Mouse (Mus musculus) neural tube, embryonic 11.5 days (tissue): ENCODE measurements at regions not wholly inside any gene's neighbourhood (a gene's known extent, or its start where the extent isn't known, plus 50 kb on each side); places are given as distances from the start of the nearest gene placed in this dataset.

Source experiments
- ATAC-seq: fragments of 200-750 bp; cut with Nextera tagmentation; 2 replicates; pipeline ENCODE4 v1.8.0; 2017; ENCODE audit warnings: moderate number of reproducible peaks, mild to moderate bottlenecking, moderate TSS enrichment, moderate library complexity; ENCODE audit not compliant: insufficient read depth, low FRiP score, low TSS enrichment
- DNase-seq: peaks from one replicate; pipeline ENCODE4 v3.0.0-alpha.2; 2015; ENCODE audit warnings: low spot score
- H3K27ac ChIP-seq: fragments of 300-500 bp; sonication (generic); 2 replicates; pipeline ENCODE4 v1.5.1; 2014; ENCODE audit warnings: low read depth, mild to moderate bottlenecking, low read length
- H3K27me3 ChIP-seq: fragments of 300-500 bp; sonication (generic); 2 replicates; pipeline ENCODE4 v1.6.1; 2014; ENCODE audit warnings: mild to moderate bottlenecking, low read length, mixed read lengths; ENCODE audit not compliant: control insufficient read depth, insufficient read depth
- H3K36me3 ChIP-seq: fragments of 300-500 bp; sonication (generic); 2 replicates; pipeline ENCODE4 v1.6.1; 2014; ENCODE audit warnings: mild to moderate bottlenecking, low read length, moderate library complexity, mixed read lengths; ENCODE audit not compliant: control insufficient read depth, insufficient read depth
- H3K4me1 ChIP-seq: fragments of 300-500 bp; sonication (generic); 2 replicates; pipeline ENCODE4 v1.6.1; 2014; ENCODE audit warnings: low read length, mixed read lengths; ENCODE audit not compliant: control insufficient read depth, insufficient read depth
- H3K4me2 ChIP-seq: fragments of 300-500 bp; sonication (generic); 2 replicates; pipeline ENCODE4 v1.6.1; 2014; ENCODE audit warnings: low read depth, mild to moderate bottlenecking, moderate library complexity
- H3K4me3 ChIP-seq: fragments of 300-500 bp; sonication (generic); 2 replicates; pipeline ENCODE4 v1.5.1; 2014; ENCODE audit warnings: low read depth, low read length
- H3K9ac ChIP-seq: fragments of 300-500 bp; sonication (generic); 2 replicates; pipeline ENCODE4 v1.6.1; 2014; ENCODE audit warnings: mild to moderate bottlenecking, low read length
- H3K9me3 ChIP-seq: fragments of 300-500 bp; sonication (generic); 2 replicates; pipeline ENCODE4 v1.6.1; 2016; ENCODE audit warnings: low read length; ENCODE audit not compliant: control insufficient read depth
- WGBS: fragments of 180-500 bp; shearing (Covaris S2); extraction: QIAGEN DNeasy Blood & Tissue Kit; methylation state at CpG from one replicate; pipeline ENCODE4 v1.1.7; 2014; 5-methylcytosine and 5-hydroxymethylcytosine counted together

GRCm38 (mm10) chr16:39229501-39229900 lies 337.0 kb downstream of the Igsf11 start:
- Histone ChIP-seq H3K9me3 (no peaks in the 10 kb centered on the region), H3K27me3 (no peaks in the 10 kb centered on the region), H3K9ac (no peak overlapping the region), H3K27ac (no peak overlapping the region), H3K4me3 (no peak overlapping the region), H3K4me1 (no peaks in the 10 kb centered on the region), H3K36me3 (no peaks in the 10 kb centered on the region), H3K4me2 (no peak overlapping the region)
- DNase-seq: no peak
- no peak for ATAC-seq
- 71% methylated on average over 7 of the region's 7 CpGs for WGBS

GRCm38 (mm10) chr16:39230439-39230838 lies 338.0 kb downstream of the Igsf11 start:
- Histone ChIP-seq H3K9me3 (no peaks in the 10 kb centered on the region), H3K36me3 (no peaks in the 10 kb centered on the region), H3K27me3 (no peaks in the 10 kb centered on the region), H3K4me2 (no peak overlapping the region), H3K4me1 (no peaks in the 10 kb centered on the region), H3K27ac (no peak overlapping the region), H3K4me3 (no peak overlapping the region), H3K9ac (no peak overlapping the region)
- no peak for ATAC-seq
- 18% methylated on average over 3 of the region's 3 CpGs for WGBS
- no peak for DNase-seq

DNA sequence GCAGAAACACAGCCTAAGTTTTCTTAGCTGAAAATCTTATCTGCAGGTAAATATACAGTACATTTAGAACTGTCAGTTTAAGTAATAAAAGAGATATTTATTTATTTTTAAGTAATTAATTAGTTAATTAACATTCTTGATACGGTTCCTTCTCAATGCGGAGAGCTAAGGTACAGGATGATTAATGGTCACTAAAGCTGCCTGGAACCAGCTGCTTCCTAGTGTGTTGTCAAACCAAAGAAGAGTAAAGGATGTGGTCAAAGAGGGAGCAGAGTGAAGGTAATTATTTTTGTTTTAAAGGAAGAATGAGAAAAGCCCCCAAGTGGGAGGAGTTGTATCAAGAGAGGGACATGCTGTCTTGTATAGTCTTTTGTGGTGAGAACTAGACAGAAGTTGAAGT lies 341.8 kb downstream of the Igsf11 start:
- Histone ChIP-seq H3K36me3 (no peaks in the 10 kb centered on the region), H3K9ac (no peak overlapping the region), H3K9me3 (no peaks in the 10 kb centered on the region), H3K4me2 (no peak overlapping the region), H3K27ac (no peak overlapping the region), H3K4me1 (no peaks in the 10 kb centered on the region), H3K4me3 (no peak overlapping the region), H3K27me3 (no peaks in the 10 kb centered on the region)
- ATAC-seq: no peak
- 42% methylated on average over 2 of the region's 2 CpGs for WGBS
- DNase-seq: no peak

DNA sequence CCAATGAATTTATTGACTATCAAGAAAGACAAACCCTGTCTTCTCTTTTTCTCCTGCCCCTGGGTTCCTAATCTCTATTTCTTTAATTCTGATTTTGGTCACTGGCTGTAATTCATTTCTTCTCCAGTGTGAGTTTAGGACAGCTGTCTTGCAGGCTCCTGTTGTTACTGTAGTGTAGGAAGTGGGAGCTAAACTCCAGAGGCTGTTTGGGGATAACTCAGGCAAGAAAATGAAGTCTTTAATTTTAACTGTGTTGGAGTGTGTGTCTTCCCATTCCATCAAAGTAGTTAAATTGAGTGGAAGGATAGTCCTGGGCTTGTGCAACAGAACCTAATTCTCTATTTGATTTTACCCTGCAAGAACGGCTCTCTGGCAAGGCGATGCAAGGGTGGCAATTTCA lies 381.0 kb downstream of the Igsf11 start:
- DNase-seq (no peak), ATAC-seq (no peak)
- Histone ChIP-seq H3K4me3 (no peak overlapping the region), H3K27ac (no peak overlapping the region), H3K9me3 (no peaks in the 10 kb centered on the region), H3K36me3 (no peaks in the 10 kb centered on the region), H3K9ac (no peak overlapping the region), H3K27me3 (no peaks in the 10 kb centered on the region), H3K4me1 (no peaks in the 10 kb centered on the region), H3K4me2 (no peak overlapping the region)
- 92% methylated on average over 2 of the region's 2 CpGs for WGBS

- H3K27me3 ChIP-seq: no peaks in the 10 kb centered on the region
- H3K27ac ChIP-seq: no peak overlapping the region
- ATAC-seq: no peak
- no peak for DNase-seq
- no peaks in the 10 kb centered on the region for H3K9me3 ChIP-seq
- H3K9ac ChIP-seq: no peak overlapping the region
- H3K4me1 ChIP-seq: no peaks in the 10 kb centered on the region
- 37% methylated on average over 2 of the region's 2 CpGs for WGBS
- H3K4me2 ChIP-seq: no peak overlapping the region
- H3K4me3 ChIP-seq: no peak overlapping the region
- no peaks in the 10 kb centered on the region for H3K36me3 ChIP-seq
Measured at GRCm38 (mm10) chr16:39284484-39284883, 392.0 kb downstream of the Igsf11 start.

DNA sequence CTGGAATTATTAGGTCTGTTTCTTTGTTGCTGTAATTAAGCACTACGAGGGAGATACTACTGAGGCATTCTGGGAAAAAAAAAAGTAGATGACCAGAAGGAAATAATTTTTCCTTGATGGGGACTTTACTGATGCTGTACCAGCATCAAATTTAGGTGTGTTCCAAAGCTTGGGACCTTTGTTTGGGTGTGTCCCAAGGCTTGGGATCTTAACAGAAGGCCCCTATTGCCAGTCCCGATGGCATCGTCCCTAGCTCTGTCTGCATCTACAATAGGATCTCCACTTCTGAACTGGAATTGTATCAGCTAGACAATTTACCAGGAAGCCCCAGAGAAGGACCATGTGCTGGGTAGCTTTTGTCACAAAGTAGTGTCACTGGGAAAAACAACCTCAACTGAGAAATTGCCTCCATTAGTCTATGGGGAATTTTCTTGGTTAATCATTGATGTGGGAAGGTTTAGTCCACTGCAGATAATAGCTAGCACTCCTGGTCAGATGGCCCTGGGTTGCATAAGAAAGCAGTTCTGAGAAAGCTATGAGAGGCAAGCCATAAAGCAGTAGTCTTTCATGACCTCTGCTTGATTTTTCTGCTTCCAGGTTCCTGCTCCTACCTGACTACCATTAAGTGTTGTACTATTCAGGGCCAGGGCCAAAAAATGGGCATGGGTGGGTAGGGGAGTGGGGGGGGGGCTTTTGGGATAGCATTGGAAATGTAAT lies 392.7 kb downstream of the Igsf11 start:
- WGBS: 85% methylated on average over 3 of the region's 3 CpGs

DNA sequence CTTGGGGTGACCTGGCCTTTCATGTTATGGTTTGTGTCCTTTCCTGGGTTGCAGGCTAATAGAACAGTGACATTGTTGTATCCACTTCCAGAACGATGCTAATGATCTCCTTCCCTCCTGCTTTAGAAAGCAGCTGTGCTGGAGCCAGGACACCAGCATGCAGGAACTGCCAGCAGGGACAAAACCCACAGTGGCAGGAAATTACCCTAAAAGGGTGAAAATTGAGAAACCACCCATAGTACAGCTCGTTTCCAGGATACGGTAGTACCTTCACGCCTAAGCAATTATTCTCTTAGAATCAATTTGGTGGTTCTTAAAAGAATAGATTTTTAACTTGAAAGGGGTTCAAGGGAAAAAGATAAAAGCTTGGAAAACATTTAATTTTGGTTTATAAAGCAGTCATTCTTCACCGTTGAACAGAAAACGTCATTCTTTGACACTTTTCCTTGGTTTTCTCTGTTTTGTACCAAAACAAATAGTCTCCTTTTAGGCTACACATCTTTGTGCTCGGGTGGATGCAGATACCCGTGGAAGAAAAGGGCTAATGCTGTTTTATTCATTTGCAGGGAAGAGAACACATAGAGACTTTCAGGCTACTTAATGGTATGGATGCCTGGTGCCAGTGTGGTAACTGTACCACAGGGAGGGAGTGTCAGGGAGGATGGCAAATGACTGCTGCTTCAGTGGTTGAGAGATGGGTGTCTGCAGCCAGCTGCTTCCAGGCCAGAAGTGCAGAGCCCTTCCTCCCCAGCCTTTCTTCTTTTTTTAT lies 394.5 kb downstream of the Igsf11 start:
- H3K36me3 ChIP-seq: no peaks in the 10 kb centered on the region
- ATAC-seq: peak; percentile 92
- H3K4me3 ChIP-seq: no peak overlapping the region

More for the DNA sequence above, 392.7 kb downstream of the Igsf11 start:
- Histone ChIP-seq H3K27me3 (no peaks in the 10 kb centered on the region), H3K36me3 (no peaks in the 10 kb centered on the region), H3K27ac (no peak overlapping the region), H3K9me3 (no peaks in the 10 kb centered on the region), H3K9ac (no peak overlapping the region), H3K4me2 (no peak overlapping the region), H3K4me1 (no peaks in the 10 kb centered on the region), H3K4me3 (no peak overlapping the region)
- no peak for DNase-seq
- no peak for ATAC-seq

DNA sequence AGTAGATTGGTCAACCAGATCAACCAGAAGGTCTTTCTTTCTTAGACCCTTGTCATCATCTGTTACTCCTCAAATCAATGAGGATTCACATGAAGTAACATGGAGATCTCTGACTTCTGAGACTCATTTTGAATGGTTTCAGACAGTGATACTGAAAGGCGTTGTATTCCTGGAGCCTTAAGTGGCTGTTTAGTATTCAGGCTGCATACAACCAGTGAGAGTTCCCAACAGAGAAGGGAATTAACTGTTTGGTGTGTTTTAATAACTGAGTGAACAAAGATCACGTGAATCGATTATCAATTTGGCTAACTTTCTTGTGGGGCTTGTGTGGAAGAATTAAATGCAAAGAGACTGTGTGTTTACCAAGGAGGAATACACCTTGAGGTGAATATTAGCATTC lies 406.4 kb downstream of the Igsf11 start:
- Histone ChIP-seq H3K27ac (no peak overlapping the region), H3K4me2 (no peak overlapping the region), H3K4me1 (no peaks in the 10 kb centered on the region), H3K36me3 (no peaks in the 10 kb centered on the region), H3K9me3 (no peaks in the 10 kb centered on the region), H3K4me3 (no peak overlapping the region), H3K27me3 (no peaks in the 10 kb centered on the region), H3K9ac (no peak overlapping the region)
- no peak for ATAC-seq
- no peak for DNase-seq
- 90% methylated on average over 3 of the region's 3 CpGs for WGBS

More for the DNA sequence above, 394.5 kb downstream of the Igsf11 start:
- Histone ChIP-seq H3K27ac (no peak overlapping the region), H3K9ac (no peak overlapping the region), H3K4me2 (no peak overlapping the region), H3K4me1 (no peaks in the 10 kb centered on the region), H3K27me3 (no peaks in the 10 kb centered on the region), H3K9me3 (no peaks in the 10 kb centered on the region)
- 43% methylated on average over 8 of the region's 8 CpGs for WGBS
- peak; percentile 23 for DNase-seq

DNA sequence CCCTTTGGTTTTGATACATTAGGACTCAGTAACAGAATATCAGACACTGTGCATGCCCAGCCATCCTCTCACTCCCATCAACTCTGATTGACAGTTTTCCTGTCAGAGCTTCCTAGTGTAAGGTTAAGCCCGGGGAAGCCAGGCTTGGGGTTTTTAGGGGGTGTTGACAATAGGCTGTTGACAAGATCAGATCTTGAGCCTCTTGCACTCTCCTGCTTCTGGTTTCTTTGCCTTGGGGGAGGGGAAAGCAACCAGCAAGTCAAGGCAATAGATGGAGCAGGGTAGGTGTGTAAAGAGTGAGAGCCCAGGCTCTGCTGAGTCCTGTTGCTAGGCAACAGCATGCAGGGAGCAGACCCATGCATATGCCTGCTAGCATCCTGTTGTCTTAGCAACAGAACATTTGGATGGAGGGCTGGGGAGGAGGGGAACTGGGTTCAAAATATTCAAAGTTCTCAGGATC lies 410.5 kb downstream of the Igsf11 start:
- Histone ChIP-seq H3K9ac (no peak overlapping the region), H3K36me3 (no peaks in the 10 kb centered on the region), H3K27me3 (no peaks in the 10 kb centered on the region), H3K4me3 (no peak overlapping the region), H3K4me2 (no peak overlapping the region), H3K4me1 (no peaks in the 10 kb centered on the region), H3K9me3 (no peaks in the 10 kb centered on the region), H3K27ac (no peak overlapping the region)
- DNase-seq: peak; percentile 44
- WGBS: 39% methylated on average over 1 of the region's 1 CpGs
- peak; percentile 95 for ATAC-seq
